Mouse (Mus musculus): Measurements from ENCODE around the gene Pdlim5.

Gene Pdlim5

DNA sequence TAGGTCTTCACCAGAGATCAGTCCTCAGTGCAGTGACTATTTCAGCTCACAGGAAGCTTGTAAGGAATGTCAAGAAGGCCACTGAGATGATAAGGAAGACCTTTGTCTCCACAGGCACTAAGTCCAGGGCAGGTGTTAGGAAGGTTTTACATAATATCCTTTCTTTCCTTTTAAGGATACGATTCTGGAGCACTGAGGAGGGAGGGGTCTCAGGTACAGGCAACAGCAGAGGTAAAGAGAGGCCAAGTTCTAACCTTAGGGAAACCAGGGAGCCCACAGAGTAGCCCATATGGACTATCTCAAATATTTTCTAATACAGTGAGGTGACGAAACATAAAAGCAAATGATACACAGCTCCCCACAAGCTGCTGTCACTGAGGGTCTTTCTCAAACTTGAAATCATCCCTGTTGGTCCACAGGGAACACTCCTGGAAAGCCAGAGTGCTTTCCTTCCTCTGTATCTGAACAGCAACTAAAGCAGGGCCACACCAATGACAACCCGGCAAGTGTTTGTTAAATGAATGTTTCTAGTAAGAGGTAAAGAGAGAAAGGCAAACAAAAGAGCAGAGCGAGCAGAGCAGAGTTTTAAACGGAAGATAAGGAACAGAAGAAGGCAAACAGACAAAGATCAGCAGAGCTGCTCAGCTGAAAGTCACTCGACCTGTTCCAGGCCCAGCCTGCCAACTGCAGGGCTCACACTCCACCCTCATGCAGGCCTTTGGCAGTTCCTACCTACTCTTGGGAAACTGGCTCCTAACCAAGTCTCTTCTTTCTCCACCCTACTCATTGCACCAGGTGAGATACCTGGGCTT lies 55.9 kb downstream of the Pdlim5 start:
- DNase-seq (ENCODE audit: low spot score in 2 of 2), result no peak

GRCm38 (mm10) chr3:142338058-142338457 lies 57.4 kb downstream of the Pdlim5 start:
- no peak for DNase-seq (ENCODE audit: low spot score in 2 of 2)

- no peak for DNase-seq (ENCODE audit: low spot score in 2 of 2)
Observed at GRCm38 (mm10) chr3:142334496-142334895, 61.0 kb downstream of the Pdlim5 start.

- no peak for DNase-seq (ENCODE audit: low spot score in 2 of 2)
Observed at GRCm38 (mm10) chr3:142333458-142333857, 62.0 kb downstream of the Pdlim5 start.

- DNase-seq (ENCODE audit: low spot score in 2 of 2), result no peak
Observed at GRCm38 (mm10) chr3:142332716-142333115, 62.8 kb downstream of the Pdlim5 start.

- DNase-seq (ENCODE audit: low spot score in 2 of 2), result no peak
Observed at GRCm38 (mm10) chr3:142331872-142332554, 63.5 kb downstream of the Pdlim5 start.

DNA sequence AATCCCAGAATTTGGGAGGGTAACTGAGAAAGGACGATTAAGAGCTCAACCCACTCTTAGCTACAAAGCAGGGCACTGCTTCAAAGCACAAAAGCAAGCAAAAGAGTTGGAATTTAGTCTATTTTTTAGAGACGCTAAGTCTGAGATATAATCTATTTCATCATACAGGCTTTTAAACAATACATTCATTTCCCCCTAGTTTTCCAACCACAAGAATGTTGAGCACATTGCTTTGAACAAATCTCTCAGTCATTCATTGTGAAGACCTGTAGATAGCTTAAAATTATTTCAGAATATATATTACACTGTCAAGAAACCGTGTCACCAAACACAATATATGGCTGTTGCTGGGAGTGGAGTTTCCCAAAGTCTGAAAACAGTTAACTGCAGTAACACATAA lies 65.1 kb downstream of the Pdlim5 start:
- no peak for DNase-seq (ENCODE audit: low spot score in 2 of 2)

- no peak for DNase-seq (ENCODE audit: low spot score in 2 of 2)
Observed at GRCm38 (mm10) chr3:142323592-142323991, 71.9 kb downstream of the Pdlim5 start.

DNA sequence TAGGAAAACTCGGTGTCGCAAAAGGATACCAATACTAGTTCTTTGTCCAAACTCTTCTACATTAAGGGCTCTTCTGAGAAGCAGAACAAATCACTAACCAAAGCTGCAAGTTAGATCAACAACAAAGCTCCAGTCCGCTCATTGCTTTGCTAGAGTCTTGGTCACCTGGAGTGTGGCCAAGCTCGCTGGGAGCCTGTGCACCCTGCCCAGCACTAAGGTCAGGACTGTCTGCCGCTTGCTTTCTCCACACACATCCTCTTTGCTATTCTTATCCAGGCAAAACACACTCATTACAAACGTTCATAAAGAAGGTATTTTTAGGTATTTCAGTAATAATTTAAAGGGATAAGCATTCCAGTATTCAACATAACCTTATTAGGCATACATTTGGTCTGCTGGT lies 73.6 kb downstream of the Pdlim5 start:
- DNase-seq (ENCODE audit: low spot score in 2 of 2), result no peak

DNA sequence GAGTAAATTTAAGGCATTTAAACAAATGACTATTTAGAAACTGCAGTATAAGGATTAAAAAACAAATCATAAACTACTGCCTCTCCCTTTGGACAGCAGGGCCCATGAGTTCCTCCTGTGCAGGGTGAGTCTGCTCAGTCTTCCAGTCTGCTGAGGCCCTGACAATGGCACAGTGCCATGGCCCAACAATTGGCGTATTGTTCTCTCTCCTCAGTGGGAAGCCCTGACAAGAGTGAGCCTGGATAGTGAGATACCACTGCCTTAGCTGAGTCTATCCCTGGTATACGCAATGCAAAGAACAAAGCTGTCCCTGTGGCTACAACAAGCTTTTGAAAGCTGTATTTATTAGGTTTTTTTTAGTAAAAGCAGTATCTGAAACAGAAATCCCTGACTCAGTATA lies 77.3 kb downstream of the Pdlim5 start:
- no peak for DNase-seq (ENCODE audit: low spot score in 2 of 2)

GRCm38 (mm10) chr3:142316138-142316740 lies 79.3 kb downstream of the Pdlim5 start:
- no peak for DNase-seq (ENCODE audit: low spot score in 2 of 2)

- DNase-seq (ENCODE audit: low spot score in 2 of 2), result no peak
Observed at GRCm38 (mm10) chr3:142311075-142311474, 84.4 kb downstream of the Pdlim5 start.

DNA sequence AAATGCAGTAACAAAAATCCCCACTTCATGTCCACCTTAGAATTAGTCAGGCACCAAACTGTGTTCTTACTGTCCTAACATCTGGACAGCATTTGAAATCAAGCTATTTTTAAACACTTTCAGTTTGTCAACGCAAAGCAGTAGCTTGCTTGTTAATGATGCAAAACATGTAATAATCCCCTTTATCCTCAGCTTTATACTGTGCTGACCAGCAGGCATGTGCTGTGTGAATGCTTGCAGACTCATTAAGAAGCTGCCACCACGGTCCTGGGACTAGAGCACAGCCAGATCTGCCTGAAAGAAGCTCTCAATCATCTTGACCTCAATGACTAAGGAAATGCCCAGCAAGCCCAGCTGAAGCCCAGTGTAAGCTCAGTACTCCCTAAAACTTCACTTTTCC lies 85.0 kb downstream of the Pdlim5 start:
- DNase-seq (ENCODE audit: low spot score in 2 of 2), result no peak

- DNase-seq (ENCODE audit: low spot score in 2 of 2), result no peak
Observed at GRCm38 (mm10) chr3:142295287-142295676, 100.2 kb downstream of the Pdlim5 start.

DNA sequence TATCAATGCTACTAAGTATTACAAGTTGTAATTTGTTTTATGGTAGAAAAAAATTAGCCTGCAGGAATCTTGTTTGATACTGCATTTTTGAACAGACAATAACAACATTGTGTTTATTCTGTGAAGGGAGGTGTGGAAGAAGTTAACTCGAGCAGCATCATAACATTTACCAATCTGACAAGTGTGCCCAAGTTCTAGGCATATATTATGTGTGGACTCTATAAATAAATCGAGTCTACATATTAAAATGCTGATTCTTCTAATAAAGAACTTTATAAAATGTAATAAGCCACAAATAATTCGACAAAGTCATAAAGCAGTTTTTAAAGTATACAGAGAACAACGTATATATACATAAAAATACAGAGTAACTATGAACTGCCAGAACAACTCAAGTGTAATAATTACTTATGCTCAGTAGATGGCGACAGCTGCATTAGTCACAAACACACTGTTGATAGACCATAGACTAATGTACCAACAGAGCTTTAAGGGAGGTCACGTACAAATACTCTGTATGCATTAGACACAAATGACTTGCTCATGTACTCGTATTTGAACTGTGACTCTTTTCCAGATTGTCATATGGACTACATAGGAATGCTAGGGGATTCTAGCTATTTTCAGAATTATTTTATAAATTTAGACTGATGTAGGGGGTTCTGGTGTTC lies 100.7 kb downstream of the Pdlim5 start:
- no peak for DNase-seq (ENCODE audit: low spot score in 2 of 2)

GRCm38 (mm10) chr3:142293561-142293960 lies 101.9 kb downstream of the Pdlim5 start:
- no peak for DNase-seq (ENCODE audit: low spot score in 2 of 2)

GRCm38 (mm10) chr3:142282706-142283105 lies 112.8 kb downstream of the Pdlim5 start:
- DNase-seq (ENCODE audit: low spot score in 2 of 2), result peak in 1 of 2 experiments; percentile 20

GRCm38 (mm10) chr3:142281656-142282055 lies 113.8 kb downstream of the Pdlim5 start:
- DNase-seq (ENCODE audit: low spot score in 2 of 2), result no peak

DNA sequence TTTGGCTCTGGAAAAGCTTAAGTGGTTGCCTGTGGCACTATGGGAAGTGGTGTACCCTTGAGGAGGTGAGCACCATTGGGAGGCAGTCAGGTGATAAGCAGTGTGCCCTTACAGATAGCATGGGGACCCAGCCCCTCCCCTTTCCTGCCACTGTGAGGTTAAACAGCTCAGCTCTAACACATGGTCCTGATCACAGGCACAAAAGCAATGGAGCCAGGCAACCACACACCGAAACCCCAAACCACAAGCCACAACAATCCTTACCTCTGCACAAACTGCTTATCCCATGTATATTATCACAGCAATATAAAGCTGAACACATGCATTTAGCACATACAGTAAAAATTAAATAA lies 114.4 kb downstream of the Pdlim5 start:
- DNase-seq (ENCODE audit: low spot score in 2 of 2), result no peak

DNA sequence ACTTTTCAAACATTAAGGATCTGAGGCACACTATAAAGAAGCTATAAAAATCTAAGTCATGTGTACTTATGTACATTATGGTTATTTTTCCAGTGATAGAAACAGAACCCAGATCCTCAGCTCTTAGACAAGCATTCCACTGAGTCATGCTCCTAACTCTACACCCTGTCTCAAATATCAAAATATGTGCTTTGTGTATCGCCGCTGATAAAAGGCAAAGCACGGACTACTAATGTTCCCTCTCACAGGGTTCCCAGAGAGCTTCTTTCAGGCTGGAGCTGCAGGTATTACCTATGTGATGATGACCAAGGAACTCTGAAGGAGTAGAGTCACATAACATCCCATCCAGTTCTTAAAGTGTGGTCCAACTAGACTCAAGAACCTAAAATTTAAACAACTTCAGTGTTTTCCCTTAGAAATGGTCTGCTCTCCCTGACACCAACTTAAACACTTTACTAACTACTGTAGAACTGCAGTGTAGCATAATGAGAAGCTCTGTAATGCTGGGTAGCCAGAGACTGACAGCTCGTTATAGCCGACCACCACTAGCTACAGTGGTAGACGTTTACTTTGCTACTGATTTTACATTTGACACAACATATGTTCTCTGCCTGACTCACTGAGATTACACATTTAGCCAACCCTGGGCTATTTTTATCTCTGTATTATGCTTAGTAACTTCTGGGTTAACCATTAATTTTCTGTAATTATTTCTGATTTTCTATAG lies 115.0 kb downstream of the Pdlim5 start:
- DNase-seq (ENCODE audit: low spot score in 2 of 2), result no peak

DNA sequence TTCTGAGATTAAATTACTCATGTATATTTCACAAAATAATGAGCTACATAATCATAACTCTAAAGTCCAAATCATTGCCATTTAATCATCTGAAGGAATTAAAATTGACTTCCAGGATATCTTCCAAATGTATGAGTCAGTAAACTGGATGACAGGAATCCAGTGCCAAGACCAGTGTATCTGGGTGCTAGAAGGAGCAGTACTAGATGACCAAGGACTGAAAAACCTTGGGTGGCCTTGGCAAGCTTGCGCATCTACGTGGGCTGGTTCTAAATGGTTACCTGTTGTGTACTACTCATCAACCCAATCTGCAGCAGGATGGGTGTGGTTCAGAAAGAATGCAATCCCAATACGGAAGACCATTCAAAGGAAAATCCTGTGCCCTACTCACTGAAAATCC lies 116.5 kb downstream of the Pdlim5 start:
- DNase-seq (ENCODE audit: low spot score in 2 of 2), result no peak

- no peak for DNase-seq (ENCODE audit: low spot score in 2 of 2)
Observed at GRCm38 (mm10) chr3:142276506-142276905, 119.0 kb downstream of the Pdlim5 start.

Data from spleen, postnatal 14 days (tissue).